Mouse (Mus musculus): Measurements from ENCODE around the gene Vwa1.
"Not testable (repeated sequence)": the region's sequence is repeated elsewhere in the genome, so short reads cannot be mapped to it uniquely, and the experiment has no call there.

The Vwa1 gene

GRCm38 (mm10) chr4:155746036-155746548 lies 28.4 kb downstream of the Vwa1 start:
- DNase-seq (ENCODE audit: extremely low read depth, low read depth, low spot score) = no peak

GRCm38 (mm10) chr4:155745136-155745535 lies 29.4 kb downstream of the Vwa1 start:
- DNase-seq (ENCODE audit: extremely low read depth, low read depth, low spot score) = no peak

GRCm38 (mm10) chr4:155744474-155744873 lies 30.0 kb downstream of the Vwa1 start:
- no peak for DNase-seq (ENCODE audit: extremely low read depth, low read depth, low spot score)

GRCm38 (mm10) chr4:155742684-155743083 lies 31.8 kb downstream of the Vwa1 start:
- DNase-seq (ENCODE audit: extremely low read depth, low read depth, low spot score) = no peak

- DNase-seq (ENCODE audit: extremely low read depth, low read depth, low spot score) = not testable (repeated sequence)
These were observed 33.8 kb downstream of the Vwa1 start for GRCm38 (mm10) chr4:155740681-155741080.

- DNase-seq (ENCODE audit: extremely low read depth, low read depth, low spot score) = no peak
These were observed 34.5 kb downstream of the Vwa1 start for GRCm38 (mm10) chr4:155739741-155740636.

GRCm38 (mm10) chr4:155739152-155739551 lies 35.3 kb downstream of the Vwa1 start:
- DNase-seq (ENCODE audit: extremely low read depth, low read depth, low spot score) = no peak

GRCm38 (mm10) chr4:155738262-155738661 lies 36.2 kb downstream of the Vwa1 start:
- no peak for DNase-seq (ENCODE audit: extremely low read depth, low read depth, low spot score)

- no peak for DNase-seq (ENCODE audit: extremely low read depth, low read depth, low spot score)
These were observed 38.1 kb downstream of the Vwa1 start for GRCm38 (mm10) chr4:155736421-155736820.

GRCm38 (mm10) chr4:155735788-155736187 lies 38.7 kb downstream of the Vwa1 start:
- no peak for DNase-seq (ENCODE audit: extremely low read depth, low read depth, low spot score)

GRCm38 (mm10) chr4:155734951-155735702 lies 39.4 kb downstream of the Vwa1 start:
- no peak for DNase-seq (ENCODE audit: extremely low read depth, low read depth, low spot score)

- DNase-seq (ENCODE audit: extremely low read depth, low read depth, low spot score) = no peak
These were observed 40.1 kb downstream of the Vwa1 start, which contains the start of gene Tmem240 for GRCm38 (mm10) chr4:155734350-155734941. TSS of gene Tmem240 (plus strand) at chr4:155734800.

- no peak for DNase-seq (ENCODE audit: extremely low read depth, low read depth, low spot score)
These were observed 41.2 kb downstream of the Vwa1 start for GRCm38 (mm10) chr4:155733267-155733666.

GRCm38 (mm10) chr4:155727993-155728392 lies 46.5 kb downstream of the Vwa1 start:
- no peak for DNase-seq (ENCODE audit: extremely low read depth, low read depth, low spot score)

- no peak for DNase-seq (ENCODE audit: extremely low read depth, low read depth, low spot score)
These were observed 52.8 kb downstream of the Vwa1 start for GRCm38 (mm10) chr4:155721668-155722083.
